Mouse (Mus musculus) liver, embryonic 13.5 days (tissue): ENCODE measurements around the gene Cd81. TPM values are rescaled to one million over a fixed set of nuclear protein-coding genes. Genes with fewer than 3 reads are reported as not detected.

ENCODE experiments used
- ATAC-seq: fragments of 200-750 bp; cut with Nextera tagmentation; 2 replicates; pipeline ENCODE4 v1.8.0; 2017; ENCODE audit warnings: low read depth, mild to moderate bottlenecking, moderate number of reproducible peaks, moderate library complexity
- DNase-seq: peaks from one replicate; pipeline ENCODE4 v3.0.0; 2022
- H3K27ac ChIP-seq: fragments of 300-500 bp; sonication (generic); 2 replicates; pipeline ENCODE4 v1.5.1; 2015; ENCODE audit warnings: moderate library complexity, mild to moderate bottlenecking, inconsistent platforms
- H3K27me3 ChIP-seq: fragments of 300-500 bp; sonication (generic); 2 replicates; pipeline ENCODE4 v1.6.1; 2015; ENCODE audit warnings: mild to moderate bottlenecking, inconsistent platforms
- H3K36me3 ChIP-seq: fragments of 300-500 bp; sonication (generic); 2 replicates; pipeline ENCODE4 v1.6.1; 2015; ENCODE audit warnings: mild to moderate bottlenecking, inconsistent platforms
- H3K4me1 ChIP-seq: fragments of 300-500 bp; sonication (generic); replicated peaks from 2 replicates; pipeline ENCODE4 v1.6.1; 2015; ENCODE audit warnings: inconsistent platforms
- H3K4me2 ChIP-seq: fragments of 300-500 bp; sonication (generic); 2 replicates; pipeline ENCODE4 v1.6.1; 2015; ENCODE audit warnings: inconsistent platforms, mild to moderate bottlenecking, moderate library complexity
- H3K4me3 ChIP-seq: fragments of 300-500 bp; sonication (generic); replicated peaks from 2 replicates; pipeline ENCODE4 v1.5.1; 2015; ENCODE audit warnings: mild to moderate bottlenecking, inconsistent platforms
- H3K9ac ChIP-seq: fragments of 300-500 bp; sonication (generic); 2 replicates; pipeline ENCODE4 v1.6.1; 2015; ENCODE audit warnings: mild to moderate bottlenecking, inconsistent platforms
- H3K9me3 ChIP-seq: fragments of 300-500 bp; sonication (generic); replicated peaks from 2 replicates; pipeline ENCODE4 v1.6.1; 2016; ENCODE audit warnings: inconsistent platforms
- WGBS: fragments of 180-500 bp; shearing (Covaris S2); methylation state at CpG from one replicate; pipeline ENCODE4 v1.1.7; 2015; ENCODE audit not compliant: insufficient replicate concordance; 5-methylcytosine and 5-hydroxymethylcytosine counted together
- polyA plus RNA-seq: library from polyadenylated mRNA; unstranded; fragments of >200 nt; fragmentation: Nextera tagmentation; extraction: Ambion mirVana; gene quantifications from 2 replicates; pipeline ENCODE4 v1.2.1, GENCODE M21; 2015

Gene Cd81
- polyA plus RNA-seq, 1 experiment from 2014 or later: 130 TPM

DNA sequence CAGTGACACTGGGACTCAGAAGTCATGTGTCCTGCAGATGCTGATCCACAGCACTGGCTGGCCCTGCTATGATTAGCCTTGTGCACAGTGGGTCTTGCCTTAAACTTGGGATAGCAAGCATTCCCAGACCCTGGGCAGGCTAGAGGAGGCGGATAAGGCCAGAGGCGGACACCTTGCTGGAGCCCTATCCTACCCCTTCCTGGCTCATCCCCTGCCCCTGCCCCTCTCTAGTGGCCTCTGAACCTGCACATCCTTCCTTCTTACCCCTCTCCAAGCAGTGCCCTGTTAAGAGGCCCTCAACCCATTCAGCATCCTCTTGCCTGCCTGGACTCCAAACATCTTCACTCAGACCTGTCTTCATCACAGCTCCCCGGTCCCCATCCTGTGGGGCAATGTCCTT, 12.0 kb upstream of the Cd81 start:
- H3K27ac ChIP-seq: no peak overlapping the region
- H3K9me3 ChIP-seq: 0 out of 2 replicates have a peak, but pooled peaks cover 4% of the 10 kb centered on the region
- DNase-seq (no peak), ATAC-seq (0 out of 2 replicates have a peak, but pooled peaks have one; percentile 25)
- 78% methylated on average over 3 of the region's 3 CpGs for WGBS
- no peak overlapping the region for H3K4me2 ChIP-seq
- 0 out of 2 replicates have a peak, but pooled peaks cover 2% of the 10 kb centered on the region for H3K36me3 ChIP-seq
- peaks cover 28% of the 10 kb centered on the region for H3K4me1 ChIP-seq
- H3K4me3 ChIP-seq: no peak overlapping the region
- H3K9ac ChIP-seq: no peak overlapping the region
- no peaks in the 10 kb centered on the region for H3K27me3 ChIP-seq

DNA sequence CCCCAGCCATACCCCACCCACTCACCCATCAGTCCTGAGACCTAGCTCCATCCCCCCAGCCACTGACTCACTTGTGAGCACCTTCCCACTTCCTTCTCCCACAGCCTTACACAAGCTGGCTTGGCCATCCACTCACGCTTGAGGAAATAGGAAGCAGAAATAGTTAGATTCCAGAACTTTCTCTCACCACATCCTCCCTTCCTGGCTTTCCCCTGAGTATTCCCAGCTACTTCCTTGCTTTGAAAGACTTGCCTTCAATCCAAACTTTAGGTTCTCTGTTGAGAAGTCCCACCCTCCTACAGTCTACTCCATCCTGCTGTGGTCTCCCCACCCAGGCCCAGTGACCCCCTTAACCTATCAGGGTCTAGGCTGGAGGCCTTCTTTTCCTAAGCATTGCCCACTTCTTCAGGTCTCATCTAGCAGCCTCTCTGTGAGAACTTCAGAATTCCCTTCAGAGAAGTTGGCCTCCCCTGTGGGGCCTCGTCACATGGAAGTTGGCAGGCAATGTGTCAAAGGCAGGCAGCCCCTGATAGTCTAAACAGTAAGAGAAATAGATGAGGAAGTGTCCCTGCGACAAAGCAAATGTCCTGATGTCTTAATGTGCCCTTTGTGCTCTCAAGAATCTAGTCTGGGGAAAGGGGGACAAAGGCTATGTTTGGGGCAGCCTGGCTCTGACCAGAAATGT, 11.3 kb upstream of the Cd81 start:
- H3K4me1 ChIP-seq: peaks cover 28% of the 10 kb centered on the region
- 0 out of 2 replicates have a peak overlapping the region, but pooled peaks have one; percentile 15 for H3K9ac ChIP-seq
- H3K4me2 ChIP-seq: no peak overlapping the region
- no peak overlapping the region for H3K4me3 ChIP-seq
- H3K9me3 ChIP-seq: 0 out of 2 replicates have a peak, but pooled peaks cover 4% of the 10 kb centered on the region
- peak overlapping the region; percentile 23; the same call in 1 of the 2 replicates for H3K27ac ChIP-seq
- H3K27me3 ChIP-seq: no peaks in the 10 kb centered on the region
- 44% methylated on average over 3 of the region's 3 CpGs for WGBS
- ATAC-seq (no peak), DNase-seq (no peak)
- 0 out of 2 replicates have a peak, but pooled peaks cover 2% of the 10 kb centered on the region for H3K36me3 ChIP-seq

DNA sequence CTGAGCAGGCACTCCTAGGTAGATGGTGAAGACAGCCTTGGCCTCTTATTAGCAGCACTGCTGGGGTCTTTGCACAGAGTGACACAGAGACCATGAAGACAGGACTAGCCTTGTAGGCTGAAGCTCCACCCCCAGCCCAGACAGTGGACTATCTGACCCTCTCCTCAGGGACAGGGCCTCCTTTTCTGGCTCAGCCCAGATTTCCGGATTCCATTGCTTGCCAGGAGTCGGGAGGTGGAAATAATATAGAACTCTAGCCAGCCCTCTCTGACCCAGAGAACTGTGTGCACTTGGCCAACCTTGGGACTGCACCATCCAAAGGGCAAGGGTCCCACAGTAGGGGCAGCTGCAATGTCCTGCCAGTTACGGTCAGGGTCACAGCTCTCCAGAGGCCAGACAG, 10.4 kb upstream of the Cd81 start:
- Histone ChIP-seq H3K27me3 (no peaks in the 10 kb centered on the region), H3K9ac (no peak overlapping the region), H3K4me2 (no peak overlapping the region), H3K36me3 (0 out of 2 replicates have a peak, but pooled peaks cover 2% of the 10 kb centered on the region), H3K4me3 (no peak overlapping the region), H3K27ac (no peak overlapping the region), H3K4me1 (peaks cover 28% of the 10 kb centered on the region), H3K9me3 (0 out of 2 replicates have a peak, but pooled peaks cover 4% of the 10 kb centered on the region)
- 49% methylated on average over 3 of the region's 3 CpGs for WGBS
- ATAC-seq (0 out of 2 replicates have a peak, but pooled peaks have one; percentile 29), DNase-seq (no peak)

DNA sequence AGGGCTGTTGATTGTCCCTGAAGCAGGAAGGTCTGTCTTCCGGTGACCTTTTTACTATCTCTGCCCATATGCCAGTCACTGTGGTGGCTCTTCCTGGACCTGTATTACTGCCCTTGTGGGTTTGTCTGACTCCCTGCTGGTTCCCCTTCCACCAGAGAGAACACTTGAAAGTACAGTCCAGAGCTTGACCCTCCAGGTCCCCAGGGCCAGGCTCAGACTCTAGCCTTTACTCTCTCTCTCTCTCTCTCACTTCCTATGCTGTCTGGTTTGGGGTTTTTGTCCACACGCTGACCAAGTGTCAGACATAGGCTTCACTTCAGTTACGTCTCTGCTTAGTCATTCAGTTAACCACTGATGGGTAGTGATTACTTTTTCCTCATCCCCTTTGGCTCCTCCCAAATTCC, 9.6 kb upstream of the Cd81 start:
- WGBS: 29% methylated on average over 3 of the region's 3 CpGs
- Histone ChIP-seq H3K4me1 (peaks cover 28% of the 10 kb centered on the region), H3K4me3 (no peak overlapping the region), H3K4me2 (no peak overlapping the region), H3K9me3 (0 out of 2 replicates have a peak, but pooled peaks cover 4% of the 10 kb centered on the region), H3K27me3 (no peaks in the 10 kb centered on the region), H3K27ac (0 out of 2 replicates have a peak overlapping the region, but pooled peaks have one; percentile 23), H3K9ac (no peak overlapping the region), H3K36me3 (0 out of 2 replicates have a peak, but pooled peaks cover 2% of the 10 kb centered on the region)
- ATAC-seq (no peak), DNase-seq (no peak)

DNA sequence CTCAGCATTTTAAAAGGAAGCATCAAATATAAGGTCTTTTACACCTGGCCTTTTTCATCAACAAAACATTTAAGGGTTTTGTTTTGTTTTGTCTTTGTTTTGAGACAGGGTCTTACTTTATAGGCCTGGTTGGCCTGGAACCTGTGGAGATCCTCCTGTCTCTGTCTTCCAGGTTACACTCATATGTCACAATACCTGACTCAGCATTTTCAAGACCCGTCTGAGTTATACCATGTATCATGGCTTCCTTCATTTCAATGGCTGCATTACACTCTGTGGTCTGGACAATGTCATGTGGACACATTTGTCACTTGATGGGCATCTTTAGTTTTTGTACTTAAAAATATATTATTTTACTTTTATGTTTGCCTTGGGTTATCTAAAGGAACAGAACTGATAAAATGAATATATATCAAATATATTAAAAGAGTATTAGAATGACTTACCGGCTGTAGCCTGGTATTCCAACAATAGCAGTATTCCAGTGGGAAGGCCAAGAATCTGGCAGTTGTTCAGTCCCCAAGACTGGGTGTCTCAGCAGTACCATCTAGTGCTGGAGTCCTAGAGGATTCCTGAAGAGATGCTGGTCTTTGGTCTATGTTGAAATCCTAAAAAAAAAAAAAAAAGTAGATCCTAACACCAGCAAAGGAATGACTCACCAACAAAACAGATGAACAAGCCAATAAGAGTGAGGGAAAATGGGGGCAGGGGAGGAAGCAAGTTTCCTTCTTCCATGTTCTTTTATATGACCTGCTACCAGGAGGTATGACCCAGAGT, 8.3 kb upstream of the Cd81 start:
- no peaks in the 10 kb centered on the region for H3K27me3 ChIP-seq
- WGBS: 59% methylated on average over 2 of the region's 2 CpGs
- H3K36me3 ChIP-seq: 0 out of 2 replicates have a peak, but pooled peaks cover 2% of the 10 kb centered on the region
- ATAC-seq (no peak), DNase-seq (no peak)
- H3K4me1 ChIP-seq: peaks cover 28% of the 10 kb centered on the region
- no peak overlapping the region for H3K27ac ChIP-seq
- H3K4me2 ChIP-seq: no peak overlapping the region
- no peak overlapping the region for H3K9ac ChIP-seq
- 0 out of 2 replicates have a peak, but pooled peaks cover 4% of the 10 kb centered on the region for H3K9me3 ChIP-seq
- no peak overlapping the region for H3K4me3 ChIP-seq

DNA sequence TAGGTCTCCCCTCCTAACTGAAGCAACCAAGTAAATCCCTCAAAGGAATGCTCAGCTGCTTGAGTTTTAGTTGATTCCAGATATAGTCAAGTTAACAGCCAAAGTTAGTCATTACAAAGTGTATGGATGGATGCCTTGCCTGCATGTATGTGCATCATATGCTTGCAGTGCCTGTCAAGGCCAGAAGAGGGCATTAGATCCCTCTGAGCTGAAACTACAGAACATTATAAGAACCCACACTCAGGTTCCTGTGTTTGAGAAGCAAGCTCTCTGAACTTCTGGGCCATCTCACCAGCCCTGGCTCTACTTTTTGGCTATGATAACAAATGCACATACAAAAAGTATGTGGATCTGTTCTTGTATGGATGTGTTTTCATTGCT, 7.7 kb upstream of the Cd81 start:
- Histone ChIP-seq H3K4me3 (no peak overlapping the region), H3K27me3 (no peaks in the 10 kb centered on the region), H3K4me1 (peaks cover 28% of the 10 kb centered on the region), H3K36me3 (0 out of 2 replicates have a peak, but pooled peaks cover 2% of the 10 kb centered on the region), H3K27ac (no peak overlapping the region), H3K4me2 (no peak overlapping the region), H3K9ac (no peak overlapping the region), H3K9me3 (0 out of 2 replicates have a peak, but pooled peaks cover 4% of the 10 kb centered on the region)
- no peak for DNase-seq
- no peak for ATAC-seq

DNA sequence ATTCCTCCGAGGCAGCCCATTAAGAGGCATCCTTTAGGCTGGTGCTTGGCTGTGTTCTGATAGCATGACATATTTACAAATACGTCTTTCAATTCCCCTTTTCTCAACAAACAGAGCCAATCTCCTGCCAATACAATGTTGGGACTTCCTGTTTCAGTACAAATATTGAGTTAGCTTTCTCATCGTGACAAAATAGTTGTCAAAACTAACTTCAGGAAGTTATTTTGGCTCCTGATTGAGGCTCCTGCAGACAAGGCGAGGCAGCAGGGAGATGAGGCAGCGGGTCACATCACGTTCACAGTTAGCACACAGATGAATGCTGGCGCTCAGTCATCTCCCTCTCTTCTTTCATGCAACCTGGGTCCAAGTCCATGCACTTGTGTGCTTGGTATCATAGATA, 6.2 kb upstream of the Cd81 start:
- WGBS: 41% methylated on average over 7 of the region's 7 CpGs
- 0 out of 2 replicates have a peak, but pooled peaks cover 2% of the 10 kb centered on the region for H3K36me3 ChIP-seq
- no peaks in the 10 kb centered on the region for H3K27me3 ChIP-seq

DNA sequence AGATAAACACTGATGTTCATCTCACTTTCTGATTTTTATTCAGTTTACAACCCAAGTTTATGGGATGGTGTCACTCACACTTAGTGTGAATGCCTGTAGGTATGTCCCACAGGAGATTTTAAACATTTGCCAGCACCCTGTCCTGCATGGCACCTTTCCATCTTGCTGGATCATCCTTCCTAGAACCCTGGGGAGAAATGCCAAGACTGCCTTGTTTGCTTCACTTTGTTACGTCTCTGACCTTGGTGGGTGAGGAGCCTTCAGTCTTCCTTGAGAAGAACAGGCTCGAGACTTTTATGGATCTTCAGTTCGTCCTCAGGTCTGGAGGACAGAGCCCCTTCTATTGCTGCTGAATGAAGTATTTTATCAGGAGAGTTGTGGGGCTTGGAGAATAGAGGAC, 3.2 kb upstream of the Cd81 start:
- Histone ChIP-seq H3K4me1 (peaks cover 34% of the 10 kb centered on the region), H3K4me3 (no peak overlapping the region), H3K27me3 (no peaks in the 10 kb centered on the region), H3K27ac (no peak overlapping the region), H3K9ac (no peak overlapping the region), H3K9me3 (0 out of 2 replicates have a peak, but pooled peaks cover 4% of the 10 kb centered on the region), H3K4me2 (no peak overlapping the region), H3K36me3 (0 out of 2 replicates have a peak, but pooled peaks cover 2% of the 10 kb centered on the region)
- DNase-seq (no peak), ATAC-seq (no peak)
- WGBS: 55% methylated on average over 3 of the region's 3 CpGs

More for the DNA sequence above, 6.2 kb upstream of the Cd81 start:
- Histone ChIP-seq H3K4me3 (no peak overlapping the region), H3K4me1 (peaks cover 24% of the 10 kb centered on the region), H3K27ac (no peak overlapping the region), H3K9ac (no peak overlapping the region), H3K4me2 (no peak overlapping the region), H3K9me3 (0 out of 2 replicates have a peak, but pooled peaks cover 4% of the 10 kb centered on the region)
- ATAC-seq: no peak
- no peak for DNase-seq

DNA sequence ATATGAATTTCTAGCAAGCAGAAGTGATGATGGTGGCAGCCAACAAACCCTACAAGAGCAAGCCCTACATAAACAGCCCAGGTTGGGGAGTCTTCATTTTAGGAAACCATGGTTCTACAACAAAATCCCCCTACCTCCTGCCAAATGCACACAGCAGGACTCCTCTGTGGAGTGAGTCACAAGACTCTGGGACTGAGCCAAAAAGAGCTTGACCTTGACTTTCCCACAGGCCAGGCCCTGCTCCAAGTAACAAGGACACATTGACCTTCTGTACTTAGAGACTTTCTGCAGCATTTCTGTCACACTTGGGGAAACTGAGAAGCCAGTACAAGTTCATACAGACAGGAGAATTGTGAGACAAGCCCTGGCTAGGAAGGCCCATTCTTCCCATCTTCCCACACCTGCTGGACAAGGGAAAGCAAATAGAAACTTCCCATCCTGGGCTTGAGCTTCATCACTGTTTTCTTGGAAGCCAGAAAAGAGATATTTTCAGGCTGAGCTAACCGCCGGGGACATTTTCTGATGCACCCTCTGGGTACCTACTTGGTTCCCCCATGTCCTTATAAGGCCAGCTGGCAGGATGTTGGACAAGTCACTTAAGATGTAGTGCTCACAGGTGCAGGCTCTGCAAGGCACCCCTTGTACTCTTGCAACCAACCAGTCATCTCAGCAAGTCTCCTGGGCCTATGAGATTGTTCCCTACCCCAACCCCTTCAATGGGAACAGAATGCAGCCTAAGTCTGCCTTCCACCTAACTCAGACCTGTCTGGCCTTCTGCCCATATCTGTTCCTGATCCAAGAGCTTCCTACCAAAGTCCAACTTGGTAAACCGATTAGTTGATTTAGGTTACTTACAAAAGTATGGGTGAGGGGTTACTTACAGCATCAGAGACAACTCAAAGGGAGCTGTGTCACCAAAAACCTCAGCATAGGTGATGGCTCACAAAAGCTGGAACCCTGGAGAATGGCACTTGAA, 2.4 kb upstream of the Cd81 start:
- no peak overlapping the region for H3K9ac ChIP-seq
- H3K4me3 ChIP-seq: no peak overlapping the region
- no peaks in the 10 kb centered on the region for H3K27me3 ChIP-seq
- H3K36me3 ChIP-seq: no peaks in the 10 kb centered on the region
- no peaks in the 10 kb centered on the region for H3K9me3 ChIP-seq
- DNase-seq: no peak
- no peak overlapping the region for H3K4me2 ChIP-seq
- ATAC-seq: no peak
- 75% methylated on average over 3 of the region's 3 CpGs for WGBS
- no peak overlapping the region for H3K27ac ChIP-seq
- peaks cover 42% of the 10 kb centered on the region for H3K4me1 ChIP-seq

DNA sequence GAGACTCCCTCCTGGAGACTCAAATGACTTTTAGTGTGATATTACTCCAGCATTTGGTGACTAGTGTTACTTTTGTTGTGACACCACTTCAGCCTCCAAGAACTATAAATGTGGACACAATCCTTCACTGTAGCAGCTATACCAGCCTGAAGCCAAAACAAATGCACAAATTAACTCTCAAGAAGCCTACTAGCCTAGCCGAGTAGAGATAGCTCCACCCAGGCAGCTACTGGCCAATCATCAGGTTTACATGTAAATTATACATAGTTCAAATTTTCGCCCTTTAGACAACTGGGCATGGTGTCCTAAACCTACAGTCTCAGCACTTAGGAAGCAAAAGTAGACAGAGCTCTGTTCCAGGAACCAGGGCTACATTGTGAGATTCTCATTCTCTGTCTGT, 1.2 kb upstream of the Cd81 start:
- DNase-seq (no peak), ATAC-seq (no peak)
- Histone ChIP-seq H3K27ac (no peak overlapping the region), H3K4me2 (no peak overlapping the region), H3K9me3 (no peaks in the 10 kb centered on the region), H3K36me3 (no peaks in the 10 kb centered on the region), H3K9ac (no peak overlapping the region), H3K4me3 (no peak overlapping the region), H3K4me1 (peaks cover 54% of the 10 kb centered on the region), H3K27me3 (no peaks in the 10 kb centered on the region)
- WGBS: 29% methylated on average over 2 of the region's 2 CpGs
